Mouse (Mus musculus) liver, embryonic 13.5 days (tissue): ENCODE data around the gene Atp6ap1. TPM values are rescaled to one million over a fixed set of nuclear protein-coding genes. Genes with fewer than 3 reads are reported as not detected.

Source experiments
- ATAC-seq: fragments of 200-750 bp; cut with Nextera tagmentation; 2 replicates; pipeline ENCODE4 v1.8.0; 2017; ENCODE audit warnings: low read depth, mild to moderate bottlenecking, moderate number of reproducible peaks, moderate library complexity
- DNase-seq: peaks from one replicate; pipeline ENCODE4 v3.0.0; 2022
- H3K27ac ChIP-seq: fragments of 300-500 bp; sonication (generic); 2 replicates; pipeline ENCODE4 v1.5.1; 2015; ENCODE audit warnings: moderate library complexity, mild to moderate bottlenecking, inconsistent platforms
- H3K27me3 ChIP-seq: fragments of 300-500 bp; sonication (generic); 2 replicates; pipeline ENCODE4 v1.6.1; 2015; ENCODE audit warnings: mild to moderate bottlenecking, inconsistent platforms
- H3K36me3 ChIP-seq: fragments of 300-500 bp; sonication (generic); 2 replicates; pipeline ENCODE4 v1.6.1; 2015; ENCODE audit warnings: mild to moderate bottlenecking, inconsistent platforms
- H3K4me1 ChIP-seq: fragments of 300-500 bp; sonication (generic); replicated peaks from 2 replicates; pipeline ENCODE4 v1.6.1; 2015; ENCODE audit warnings: inconsistent platforms
- H3K4me2 ChIP-seq: fragments of 300-500 bp; sonication (generic); 2 replicates; pipeline ENCODE4 v1.6.1; 2015; ENCODE audit warnings: inconsistent platforms, mild to moderate bottlenecking, moderate library complexity
- H3K4me3 ChIP-seq: fragments of 300-500 bp; sonication (generic); replicated peaks from 2 replicates; pipeline ENCODE4 v1.5.1; 2015; ENCODE audit warnings: mild to moderate bottlenecking, inconsistent platforms
- H3K9ac ChIP-seq: fragments of 300-500 bp; sonication (generic); 2 replicates; pipeline ENCODE4 v1.6.1; 2015; ENCODE audit warnings: mild to moderate bottlenecking, inconsistent platforms
- H3K9me3 ChIP-seq: fragments of 300-500 bp; sonication (generic); replicated peaks from 2 replicates; pipeline ENCODE4 v1.6.1; 2016; ENCODE audit warnings: inconsistent platforms
- WGBS: fragments of 180-500 bp; shearing (Covaris S2); methylation state at CpG from one replicate; pipeline ENCODE4 v1.1.7; 2015; ENCODE audit not compliant: insufficient replicate concordance; 5-methylcytosine and 5-hydroxymethylcytosine counted together
- polyA plus RNA-seq: library from polyadenylated mRNA; unstranded; fragments of >200 nt; fragmentation: Nextera tagmentation; extraction: Ambion mirVana; gene quantifications from 2 replicates; pipeline ENCODE4 v1.2.1, GENCODE M21; 2015

Gene Atp6ap1
- 69.8 and 72.1 TPM in 2 replicates for polyA plus RNA-seq

- Histone ChIP-seq H3K27me3 (no peaks in the 10 kb centered on the region), H3K27ac (peak within 1 kb of the TSS; percentile 85), H3K36me3 (peaks cover 24% of the 10 kb centered on the region), H3K4me3 (peak within 1 kb of the TSS; percentile 74), H3K4me1 (peaks cover 22% of the 10 kb centered on the region), H3K9me3 (no peaks in the 10 kb centered on the region), H3K9ac (peak within 1 kb of the TSS; percentile 85), H3K4me2 (peak within 1 kb of the TSS; percentile 82)
- peak; percentile 93 for DNase-seq
- 10% methylated on average over 37 of the region's 37 CpGs for WGBS
- ATAC-seq: peak; percentile 96
These were observed at the start of gene Atp6ap1 for GRCm38 (mm10) chrX:74296538-74297448. Atp6ap1 (plus strand) TSS chrX:74297097.

GRCm38 (mm10) chrX:74248651-74249050 is 48.2 kb upstream of the Atp6ap1 start:
- H3K27me3 ChIP-seq: peaks cover 7% of the 10 kb centered on the region
- peak; percentile 19 for DNase-seq
- no peak for ATAC-seq
- no peaks in the 10 kb centered on the region for H3K36me3 ChIP-seq
- WGBS: 9% methylated on average over 3 of the region's 3 CpGs
- H3K4me2 ChIP-seq: peak overlapping the region; percentile 67
- H3K9me3 ChIP-seq: no peaks in the 10 kb centered on the region
- H3K27ac ChIP-seq: no peak overlapping the region
- H3K4me3 ChIP-seq: 0 out of 2 replicates have a peak overlapping the region, but pooled peaks have one; percentile 50
- no peak overlapping the region for H3K9ac ChIP-seq
- H3K4me1 ChIP-seq: peaks cover 29% of the 10 kb centered on the region

GRCm38 (mm10) chrX:74249615-74250014 is 47.3 kb upstream of the Atp6ap1 start, which contains the start of gene Flna:
Flna (minus strand) TSS chrX:74249820.
- peak within 1 kb of the TSS; percentile 67 for H3K4me2 ChIP-seq
- peak within 1 kb of the TSS; percentile 9; the same call in 1 of the 2 replicates for H3K27ac ChIP-seq
- no peaks in the 10 kb centered on the region for H3K9me3 ChIP-seq
- H3K4me1 ChIP-seq: peaks cover 20% of the 10 kb centered on the region
- H3K27me3 ChIP-seq: peaks cover 7% of the 10 kb centered on the region
- peak within 1 kb of the TSS; percentile 50 for H3K4me3 ChIP-seq
- H3K9ac ChIP-seq: peak within 1 kb of the TSS; percentile 57
- WGBS: 24% methylated on average over 38 of the region's 38 CpGs
- ATAC-seq (no peak), DNase-seq (peak; percentile 25)
- no peaks in the 10 kb centered on the region for H3K36me3 ChIP-seq

- ATAC-seq: peak; percentile 97
- Histone ChIP-seq H3K36me3 (peaks cover 22% of the 10 kb centered on the region), H3K9me3 (no peaks in the 10 kb centered on the region), H3K9ac (peak within 1 kb of the TSS; percentile 81), H3K4me2 (peak within 1 kb of the TSS; percentile 82), H3K4me3 (peak within 1 kb of the TSS; percentile 71), H3K27ac (peak within 1 kb of the TSS; percentile 87), H3K4me1 (peaks cover 8% of the 10 kb centered on the region), H3K27me3 (peaks cover 7% of the 10 kb centered on the region)
- 24% methylated on average over 39 of the region's 39 CpGs for WGBS
- peak; percentile 86 for DNase-seq
These were observed 42.6 kb upstream of the Atp6ap1 start, which contains the start of gene Emd for GRCm38 (mm10) chrX:74254153-74254887. Emd (plus strand) TSS chrX:74254687.

GRCm38 (mm10) chrX:74254888-74255565 is 41.9 kb upstream of the Atp6ap1 start:
- H3K4me2 ChIP-seq: peak overlapping the region; percentile 82
- no peak for DNase-seq
- no peaks in the 10 kb centered on the region for H3K9me3 ChIP-seq
- H3K9ac ChIP-seq: peak overlapping the region; percentile 81
- 0 out of 2 replicates have a peak, but pooled peaks cover 1% of the 10 kb centered on the region for H3K27me3 ChIP-seq
- H3K4me1 ChIP-seq: peaks cover 8% of the 10 kb centered on the region
- H3K27ac ChIP-seq: peak overlapping the region; percentile 87
- ATAC-seq: peak; percentile 63
- peaks cover 22% of the 10 kb centered on the region for H3K36me3 ChIP-seq
- 18% methylated on average over 31 of the region's 31 CpGs for WGBS
- H3K4me3 ChIP-seq: peak overlapping the region; percentile 71

GRCm38 (mm10) chrX:74257746-74258145 is 39.2 kb upstream of the Atp6ap1 start:
- ATAC-seq: no peak

GRCm38 (mm10) chrX:74269736-74270061 is 27.2 kb upstream of the Atp6ap1 start:
- Histone ChIP-seq H3K9me3 (no peaks in the 10 kb centered on the region), H3K4me1 (peaks cover 17% of the 10 kb centered on the region), H3K9ac (peak overlapping the region; percentile 69), H3K4me2 (peak overlapping the region; percentile 71), H3K27me3 (no peaks in the 10 kb centered on the region), H3K36me3 (peaks cover 16% of the 10 kb centered on the region), H3K27ac (peak overlapping the region; percentile 86), H3K4me3 (peak overlapping the region; percentile 70)
- DNase-seq (no peak), ATAC-seq (peak; percentile 8)
- WGBS: 24% methylated on average over 3 of the region's 3 CpGs

More at GRCm38 (mm10) chrX:74257746-74258145, 39.2 kb upstream of the Atp6ap1 start:
- H3K9ac ChIP-seq: no peak overlapping the region
- H3K4me1 ChIP-seq: peaks cover 8% of the 10 kb centered on the region
- no peaks in the 10 kb centered on the region for H3K27me3 ChIP-seq
- no peak overlapping the region for H3K27ac ChIP-seq
- H3K4me3 ChIP-seq: no peak overlapping the region
- H3K9me3 ChIP-seq: no peaks in the 10 kb centered on the region
- WGBS: 57% methylated on average over 3 of the region's 3 CpGs
- DNase-seq: no peak
- H3K36me3 ChIP-seq: peaks cover 22% of the 10 kb centered on the region
- H3K4me2 ChIP-seq: no peak overlapping the region

- peaks cover 17% of the 10 kb centered on the region for H3K4me1 ChIP-seq
- H3K4me2 ChIP-seq: peak within 1 kb of the TSS; percentile 71
- peak; percentile 92 for ATAC-seq
- peak; percentile 90 for DNase-seq
- peak within 1 kb of the TSS; percentile 70 for H3K4me3 ChIP-seq
- H3K9ac ChIP-seq: peak within 1 kb of the TSS; percentile 81
- WGBS: 13% methylated on average over 42 of the region's 42 CpGs
- H3K9me3 ChIP-seq: no peaks in the 10 kb centered on the region
- peaks cover 16% of the 10 kb centered on the region for H3K36me3 ChIP-seq
- H3K27ac ChIP-seq: peak within 1 kb of the TSS; percentile 86
- H3K27me3 ChIP-seq: no peaks in the 10 kb centered on the region
These were observed 26.6 kb upstream of the Atp6ap1 start, which contains the start of gene Rpl10 for GRCm38 (mm10) chrX:74270062-74270901. Rpl10 (plus strand) TSS chrX:74270812.

GRCm38 (mm10) chrX:74270902-74271551 is 25.9 kb upstream of the Atp6ap1 start:
- Histone ChIP-seq H3K4me2 (peak overlapping the region; percentile 67), H3K4me1 (peaks cover 17% of the 10 kb centered on the region), H3K9ac (peak overlapping the region; percentile 81), H3K27me3 (no peaks in the 10 kb centered on the region), H3K27ac (peak overlapping the region; percentile 84), H3K36me3 (peaks cover 16% of the 10 kb centered on the region), H3K4me3 (peak overlapping the region; percentile 70), H3K9me3 (no peaks in the 10 kb centered on the region)
- WGBS: 11% methylated on average over 27 of the region's 27 CpGs
- DNase-seq (no peak), ATAC-seq (no peak)
